Mouse (Mus musculus) heart, postnatal 14 days (tissue): ENCODE measurements around the gene Dph1. TPM values are rescaled to one million over a fixed set of nuclear protein-coding genes. Genes with fewer than 3 reads are reported as not detected.

Experiments used
- DNase-seq, 2 experiments: peaks; one replicate each; pipeline ENCODE4 v3.0.0; 2021 to 2022
- intact Hi-C: fragments of 180-260 bp; cut with DNase I; formaldehyde crosslinking; loops from one replicate; pipeline ENCODE4 v1.15.1; 2025
- total RNA-seq, 2 experiments: library from RNA; stranded (reverse); gene quantifications; 2 replicates each; pipeline ENCODE4 v1.2.3; 2021

Dph1 gene
- total RNA-seq, 2 experiments from 2014 or later: 9.9 TPM

- DNase-seq: peak; percentile 92
- intact Hi-C loops: loop anchor here (1.0 to 10.0 kb wide), 4 partner anchors 33 to 301 kb away; no protein-coding TSS in a partner anchor
Observed at GRCm38 (mm10) chr11:75165441-75166192, 25.4 kb downstream of the Dph1 start.

DNA sequence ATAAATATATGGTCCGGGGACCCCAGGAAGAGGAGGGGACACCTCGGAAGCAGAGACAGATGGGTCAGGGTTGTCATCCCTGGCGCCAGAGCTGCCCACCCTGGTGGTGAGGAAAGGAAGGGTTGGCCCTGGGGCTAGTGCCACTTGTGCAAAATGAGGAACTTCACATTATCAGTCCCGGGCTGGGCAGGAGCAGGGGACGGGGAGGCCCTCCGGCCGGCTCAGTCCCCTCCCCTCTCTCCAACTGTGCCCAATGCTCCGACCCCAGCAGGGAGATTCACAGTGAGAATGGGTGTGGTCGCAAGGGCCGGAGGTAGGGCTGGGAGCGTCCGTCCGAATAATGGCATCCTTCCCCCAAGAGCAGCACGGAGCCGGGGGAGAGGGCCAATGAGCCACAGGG lies 26.3 kb downstream of the Dph1 start:
- intact Hi-C loops: loop anchor here (1.0 to 10.0 kb wide), 6 partner anchors 32 to 300 kb away; no protein-coding TSS in a partner anchor
- peak in 1 of 2 experiments; percentile 37 for DNase-seq

DNA sequence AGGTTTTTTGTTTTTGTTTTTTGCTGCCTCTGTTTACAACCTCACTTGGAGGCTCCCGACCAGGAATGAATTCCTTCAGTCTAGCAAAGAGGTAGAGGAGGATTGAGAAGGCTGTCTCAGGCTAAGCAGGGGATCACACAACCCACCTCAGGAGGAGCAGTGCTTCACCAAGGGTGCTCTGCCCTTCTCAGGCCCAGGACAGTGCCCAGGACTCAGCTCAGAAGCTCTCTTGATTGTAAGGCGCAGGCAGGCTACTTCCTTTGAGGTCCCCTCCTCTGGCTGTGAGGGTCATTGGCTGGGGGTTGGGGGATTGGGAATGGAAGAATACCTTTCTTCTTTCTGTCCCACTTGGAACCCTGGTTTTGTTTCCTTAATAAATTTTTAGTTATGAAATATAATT lies 27.0 kb downstream of the Dph1 start:
- intact Hi-C loops: loop anchor here (1.0 to 10.0 kb wide), 4 partner anchors 62 to 299 kb away; no protein-coding TSS in a partner anchor
- no peak for DNase-seq

DNA sequence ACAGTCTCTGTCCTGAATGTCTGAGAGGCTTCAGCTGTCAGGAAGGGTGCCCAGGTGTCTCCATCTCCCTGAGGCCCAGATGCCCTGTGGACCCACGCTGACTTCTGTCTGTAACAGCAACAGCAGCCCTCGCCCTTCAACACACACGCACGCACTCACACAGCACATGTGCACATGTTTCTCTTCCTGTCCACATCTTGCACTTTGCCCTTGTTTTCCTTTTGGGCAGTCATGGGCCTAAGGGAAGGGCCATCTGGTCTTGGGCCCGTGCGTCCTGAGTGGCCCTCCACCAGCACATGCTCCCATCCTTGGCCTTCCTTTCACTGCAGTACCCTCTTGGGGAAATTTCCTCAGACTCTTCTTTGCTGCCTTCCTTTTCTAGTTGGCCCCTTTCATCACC lies 27.7 kb downstream of the Dph1 start:
- DNase-seq: no peak
- intact Hi-C loops: loop anchor here (5.0 to 10.0 kb wide), 2 partner anchors 61 to 299 kb away; no protein-coding TSS in a partner anchor

- DNase-seq: no peak
- intact Hi-C loops: loop anchor here (5.0 to 10.0 kb wide), 2 partner anchors 60 to 298 kb away; no protein-coding TSS in a partner anchor
Observed at GRCm38 (mm10) chr11:75162591-75163080, 28.4 kb downstream of the Dph1 start.

DNA sequence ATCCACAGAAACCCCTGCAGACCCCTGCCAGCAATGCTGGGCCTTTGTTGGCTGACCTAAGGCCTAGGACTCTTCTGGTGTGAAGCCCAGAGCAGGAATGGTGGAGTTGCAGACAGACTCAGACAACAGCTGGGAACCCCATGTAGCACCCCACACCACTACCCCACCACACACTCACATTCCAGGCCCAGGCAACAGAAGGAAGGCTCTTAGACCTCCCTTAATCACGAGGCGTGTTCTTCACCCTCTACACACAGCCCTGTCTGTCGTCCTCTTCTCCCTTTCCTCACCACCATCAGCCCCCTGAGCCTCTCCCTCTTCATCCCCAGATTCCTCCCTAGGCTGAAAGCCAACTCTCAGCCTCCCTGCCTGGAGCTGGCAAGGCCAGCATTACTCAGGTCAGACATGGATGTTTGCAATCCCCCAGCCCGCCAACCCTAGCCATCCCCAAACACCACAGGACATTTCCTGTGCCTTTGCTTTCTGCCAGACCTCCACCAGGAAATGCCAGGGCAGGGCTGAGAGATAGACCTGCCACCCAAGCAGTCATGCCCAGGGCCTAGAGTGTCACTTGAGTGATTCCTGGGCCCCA lies 29.5 kb downstream of the Dph1 start:
- intact Hi-C loops: loop anchor here (5.0 to 10.0 kb wide), 2 partner anchors 59 to 297 kb away; no protein-coding TSS in a partner anchor
- no peak for DNase-seq

DNA sequence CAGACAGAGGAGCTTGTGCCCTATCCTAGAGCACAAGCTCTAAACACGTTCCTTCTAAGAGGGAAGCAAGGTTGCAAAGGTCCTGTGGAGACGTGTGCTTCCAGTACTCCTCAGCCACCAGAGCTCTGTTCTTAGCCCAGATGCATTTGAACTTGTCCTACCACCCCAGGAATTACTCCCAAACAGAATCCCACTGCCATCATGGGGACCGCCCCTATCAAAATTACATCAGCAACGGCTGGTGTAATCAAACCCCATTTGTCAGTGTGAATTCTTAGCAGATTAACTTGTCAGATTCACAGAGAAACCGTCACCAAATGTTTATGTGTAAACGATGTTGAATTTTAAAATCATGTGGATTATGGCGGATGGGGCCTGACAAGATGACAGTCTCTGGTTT lies 30.1 kb downstream of the Dph1 start:
- intact Hi-C loops: loop anchor here (5.0 to 10.0 kb wide), 2 partner anchors 59 to 296 kb away; no protein-coding TSS in a partner anchor
- no peak for DNase-seq

- peak; percentile 71 to 76 for DNase-seq
- intact Hi-C loops: no loop called here
Observed at GRCm38 (mm10) chr11:75159564-75159963, 31.5 kb downstream of the Dph1 start.

- peak in 1 of 2 experiments; percentile 53 for DNase-seq
- intact Hi-C loops: no loop called here
Observed at GRCm38 (mm10) chr11:75158432-75158831, 32.6 kb downstream of the Dph1 start.

- no peak for DNase-seq
- intact Hi-C loops: loop anchor here (2.0 kb wide), 1 partner anchor 17 kb away; no protein-coding TSS in a partner anchor
Observed at GRCm38 (mm10) chr11:75157901-75158300, 33.1 kb downstream of the Dph1 start.

- intact Hi-C loops: loop anchor here (2.0 kb wide), 1 partner anchor 16 kb away; no protein-coding TSS in a partner anchor
- DNase-seq: no peak
Observed at GRCm38 (mm10) chr11:75157037-75157436, 34.0 kb downstream of the Dph1 start.

DNA sequence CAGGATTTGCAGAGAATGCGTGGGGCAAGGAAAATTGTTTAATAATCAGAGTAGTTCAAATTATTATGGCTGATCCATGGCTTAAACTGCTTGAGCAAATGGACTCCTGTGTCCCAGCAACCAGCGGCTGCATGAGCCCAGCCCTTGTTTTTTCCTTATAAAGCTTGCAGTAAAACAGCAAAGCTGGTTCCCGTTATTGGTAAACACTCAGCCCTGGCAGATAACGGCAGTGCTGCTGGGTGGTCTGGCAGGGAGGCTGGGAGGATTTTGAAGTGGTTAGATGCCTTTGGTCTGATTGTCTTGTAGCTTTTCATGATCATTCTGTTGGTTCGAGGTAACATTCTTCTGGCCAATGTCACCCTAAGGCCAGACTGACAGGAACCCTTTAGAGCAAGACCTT lies 34.6 kb downstream of the Dph1 start:
- intact Hi-C loops: loop anchor here (2.0 kb wide), 1 partner anchor 16 kb away; no protein-coding TSS in a partner anchor
- DNase-seq: no peak

GRCm38 (mm10) chr11:75155985-75156384 lies 35.1 kb downstream of the Dph1 start:
- intact Hi-C loops: loop anchor here (2.0 kb wide), 1 partner anchor 15 kb away; no protein-coding TSS in a partner anchor
- DNase-seq: no peak

DNA sequence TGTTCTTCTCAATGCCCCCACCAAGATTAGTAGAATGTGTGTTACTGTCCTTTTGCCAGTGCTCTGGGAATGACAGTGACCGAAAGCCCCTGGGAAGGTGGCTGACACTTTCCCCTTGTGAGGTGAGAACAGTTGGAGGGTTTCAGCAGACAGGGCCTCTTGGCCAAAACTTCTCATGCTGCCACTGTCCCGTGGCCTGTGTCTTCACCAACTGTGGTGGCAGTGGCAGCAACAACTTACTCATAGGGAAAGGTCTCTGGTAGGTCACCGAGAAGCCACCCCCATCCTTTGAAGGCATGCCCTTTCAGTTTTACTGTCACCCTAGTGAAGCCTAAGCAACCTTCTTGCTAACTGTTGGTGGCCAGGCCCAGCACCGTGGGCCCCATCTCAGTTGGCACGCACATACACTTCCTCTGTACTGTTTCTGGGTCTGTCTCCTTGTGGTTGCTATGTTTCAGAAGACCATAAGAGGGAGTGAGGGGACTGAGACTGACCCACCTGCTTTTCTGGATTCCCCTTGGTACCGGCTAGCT lies 36.9 kb downstream of the Dph1 start:
- intact Hi-C loops: no loop called here
- peak in 1 of 2 experiments; percentile 7 for DNase-seq

DNA sequence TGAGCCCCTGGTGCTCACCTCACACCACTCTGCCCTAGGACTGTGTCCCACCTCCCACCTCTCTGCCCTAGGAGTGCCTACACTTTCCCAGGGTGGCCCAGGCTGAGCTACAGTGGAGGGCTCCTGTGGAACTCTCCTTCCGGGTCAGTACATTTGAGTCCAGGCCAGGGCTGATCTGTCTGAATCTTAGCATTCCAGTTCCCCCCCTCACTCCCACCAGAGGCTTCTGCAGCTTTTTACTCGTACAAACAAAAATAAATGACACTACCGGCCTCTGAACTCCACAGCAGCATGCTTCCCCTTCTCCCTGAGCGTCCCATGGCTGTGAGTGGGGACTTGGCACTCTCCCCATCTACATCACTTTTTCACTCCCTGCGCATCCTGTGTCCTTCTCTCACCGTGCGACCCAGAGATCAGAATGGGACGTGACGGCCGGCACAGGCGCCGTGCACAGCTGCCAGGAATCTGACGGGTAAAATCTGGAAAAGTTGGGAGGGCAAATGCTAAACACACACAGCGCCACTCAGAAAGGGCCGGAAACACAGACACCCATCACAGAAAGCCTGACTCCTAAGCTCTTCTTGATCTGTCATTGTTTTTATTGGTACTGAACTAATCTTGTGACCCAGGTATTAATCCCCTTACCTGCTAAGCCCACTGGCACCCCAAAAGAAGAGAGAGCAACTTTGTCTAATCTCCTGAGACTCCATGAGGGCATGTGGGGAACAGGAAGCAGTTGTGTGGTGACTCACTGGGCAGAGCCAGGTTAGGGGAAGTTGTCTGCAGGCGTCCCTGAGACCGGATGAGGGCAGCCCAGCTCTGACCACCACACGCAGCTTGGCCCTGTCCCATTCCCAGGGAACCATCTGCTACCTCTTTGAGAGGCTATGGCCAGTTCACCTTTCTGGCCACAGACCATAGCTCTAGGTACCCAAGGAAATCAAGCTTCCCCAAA lies 38.2 kb downstream of the Dph1 start:
- intact Hi-C loops: no loop called here

GRCm38 (mm10) chr11:75150346-75150745 lies 40.7 kb downstream of the Dph1 start:
- intact Hi-C loops: no loop called here
- DNase-seq: no peak

More for the DNA sequence above, 38.2 kb downstream of the Dph1 start:
- peak in 1 of 2 experiments; percentile 51 for DNase-seq

DNA sequence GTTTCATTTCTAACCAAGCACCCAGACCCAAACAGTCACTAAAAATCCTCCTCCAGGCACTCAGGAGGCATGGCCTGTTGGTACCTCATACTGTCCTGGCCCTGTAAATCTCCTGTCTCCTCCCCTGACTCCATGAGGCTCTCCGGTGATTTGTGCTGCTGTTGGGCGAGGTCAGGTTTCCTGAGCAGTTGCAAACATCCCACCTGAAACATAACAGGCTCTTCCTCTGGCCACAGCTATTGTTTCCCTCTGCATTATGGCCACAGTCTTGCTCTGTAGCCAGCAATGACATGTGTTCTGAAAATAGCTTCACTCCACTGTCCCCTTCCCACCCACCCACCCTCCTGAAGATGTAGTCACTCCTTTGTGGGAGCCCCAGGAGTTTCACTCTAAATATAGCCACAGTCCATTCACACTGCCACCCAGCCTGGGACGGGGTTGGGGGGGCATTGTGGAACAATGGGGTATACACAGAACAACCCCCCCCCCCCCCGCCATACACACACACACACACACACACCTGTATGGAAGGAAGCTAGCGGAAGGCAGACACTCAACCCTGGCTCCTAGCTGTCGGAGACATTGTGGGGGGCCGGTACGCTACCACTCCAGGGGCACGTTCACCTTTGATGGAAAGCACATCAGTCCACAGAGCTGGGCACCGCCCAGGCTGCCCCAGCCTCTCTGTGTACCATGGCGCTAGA lies 42.6 kb downstream of the Dph1 start:
- intact Hi-C loops: no loop called here

DNA sequence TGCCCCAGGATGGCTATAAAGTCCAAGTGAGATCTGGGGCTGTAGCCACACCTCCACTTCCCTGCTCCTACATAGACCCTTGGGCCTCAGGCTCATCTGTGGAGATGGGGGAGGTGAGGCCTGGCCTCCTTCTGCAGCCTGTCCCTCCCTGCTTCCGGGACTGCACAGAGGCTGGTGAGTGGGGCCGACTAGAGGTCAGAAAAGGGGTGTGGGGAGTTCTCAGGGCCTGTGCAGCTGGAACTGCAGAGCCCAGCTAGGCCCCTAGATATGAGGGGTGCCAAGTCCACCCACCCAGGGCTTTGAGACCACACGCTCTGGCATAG lies 43.2 kb downstream of the Dph1 start:
- intact Hi-C loops: no loop called here
- peak in 1 of 2 experiments; percentile 58 for DNase-seq

More for the DNA sequence above, 42.6 kb downstream of the Dph1 start:
- DNase-seq: peak in 1 of 2 experiments; percentile 32
